Mouse (Mus musculus) ovary, postnatal 36 days (tissue): Measurements from ENCODE around the gene Tmem25.
A peak's percentile ranks its signal among the peaks of the same experiment; 100 is the strongest.
"Not testable (repeated sequence)": the region's sequence is repeated elsewhere in the genome, so short reads cannot be mapped to it uniquely, and the experiment has no call there.

ENCODE experiments used
- DNase-seq: peaks from one replicate; pipeline ENCODE4 v3.0.0; 2022; ENCODE audit warnings: low spot score, mixed read lengths

Gene Tmem25

GRCm38 (mm10) chr9:44772392-44772749 lies 26.7 kb downstream of the Tmem25 start:
- DNase-seq: no peak

GRCm38 (mm10) chr9:44771376-44771775 lies 27.7 kb downstream of the Tmem25 start:
- no peak for DNase-seq

- not testable (repeated sequence) for DNase-seq
Observed at GRCm38 (mm10) chr9:44768029-44768394, 31.1 kb downstream of the Tmem25 start.

GRCm38 (mm10) chr9:44767101-44768028 lies 31.7 kb downstream of the Tmem25 start, which contains the start of the genes Arcn1 and Ift46:
TSS of gene Arcn1 (minus strand) at chr9:44767845.
TSS of gene Ift46 (plus strand) at chr9:44767908.
- peak; percentile 82 for DNase-seq

- DNase-seq: no peak
Observed at GRCm38 (mm10) chr9:44760873-44761272, 38.2 kb downstream of the Tmem25 start.

- no peak for DNase-seq
Observed at GRCm38 (mm10) chr9:44748473-44748872, 50.6 kb downstream of the Tmem25 start.

- DNase-seq: no peak
Observed at GRCm38 (mm10) chr9:44747341-44747740, 51.8 kb downstream of the Tmem25 start.

- no peak for DNase-seq
Observed at GRCm38 (mm10) chr9:44746666-44747065, 52.4 kb downstream of the Tmem25 start.

- DNase-seq: no peak
Observed at GRCm38 (mm10) chr9:44745371-44745770, 53.7 kb downstream of the Tmem25 start.
